Mouse (Mus musculus): ENCODE results near the gene Ece1. TPM values are rescaled to one million over a fixed set of nuclear protein-coding genes. Genes with fewer than 3 reads are reported as not detected.

The Ece1 gene
- polyA plus RNA-seq, 1 experiment: 69.9 TPM

GRCm38 (mm10) chr4:138008646-138009045 is 146.6 kb downstream of the Ece1 start:
- Histone ChIP-seq H3K27me3 (ENCODE audit: control insufficient read depth, insufficient read depth, insufficient read length) (no peaks in the 10 kb centered on the region), H3K4me2 (ENCODE audit: low read depth) (no peak overlapping the region), H3ac (ENCODE audit: control insufficient read depth, insufficient read length) (no peak overlapping the region), H3K4me3 (no peak overlapping the region), H3K79me2 (ENCODE audit: control insufficient read depth, insufficient read depth) (peaks cover 25% of the 10 kb centered on the region), H3K36me3 (ENCODE audit: control insufficient read depth, insufficient read depth) (peaks cover 3% of the 10 kb centered on the region)
- TF ChIP-seq POLR2A (IDR thresholded peaks at IDR 0.05; ENCODE audit: insufficient read length, low read depth) (no peak), POLR2AphosphoS2 (IDR thresholded peaks at IDR 0.05; ENCODE audit: insufficient read length, low read depth) (no peak), MAX (IDR thresholded peaks at IDR 0.05; ENCODE audit: low read depth) (no peak), TCF3 (IDR thresholded peaks at IDR 0.05; ENCODE audit: insufficient read length, low read depth) (no peak), CEBPB (IDR thresholded peaks at IDR 0.05; ENCODE audit: insufficient read depth, poor library complexity, severe bottlenecking) (no peak), E2F4 (IDR thresholded peaks at IDR 0.05; ENCODE audit: insufficient read depth) (no peak), REST (IDR thresholded peaks at IDR 0.05; ENCODE audit: insufficient read depth, insufficient read length) (no peak), USF1 (IDR thresholded peaks at IDR 0.05; ENCODE audit: low read depth) (no peak), SRF (IDR thresholded peaks at IDR 0.05; ENCODE audit: control insufficient read depth, insufficient read length, low read depth) (no peak), TCF12 (IDR thresholded peaks at IDR 0.05; ENCODE audit: insufficient read depth, poor library complexity, severe bottlenecking) (no peak), MYOD1 (IDR thresholded peaks at IDR 0.05; ENCODE audit: control insufficient read depth in 1 of 3, insufficient read length in 2 of 3, low read depth in 2 of 3) (no peak), MYOG (IDR thresholded peaks at IDR 0.05; ENCODE audit: control insufficient read depth in 1 of 3, insufficient read depth in 1 of 3, insufficient read length in 2 of 3, low read depth in 2 of 3) (no peak)

GRCm38 (mm10) chr4:138009786-138010502 is 147.9 kb downstream of the Ece1 start:
- Histone ChIP-seq H3K4me2 (ENCODE audit: low read depth) (no peak overlapping the region), H3K4me3 (no peak overlapping the region), H3ac (ENCODE audit: control insufficient read depth, insufficient read length) (no peak overlapping the region), H3K27me3 (ENCODE audit: control insufficient read depth, insufficient read depth, insufficient read length) (no peaks in the 10 kb centered on the region), H3K79me2 (ENCODE audit: control insufficient read depth, insufficient read depth) (peaks cover 27% of the 10 kb centered on the region), H3K36me3 (ENCODE audit: control insufficient read depth, insufficient read depth) (peaks cover 3% of the 10 kb centered on the region)
- no peak for TF ChIP-seq POLR2A (IDR thresholded peaks at IDR 0.05; ENCODE audit: insufficient read length, low read depth)
- no peak for TF ChIP-seq MAX (IDR thresholded peaks at IDR 0.05; ENCODE audit: low read depth)
- no peak for TF ChIP-seq REST (IDR thresholded peaks at IDR 0.05; ENCODE audit: insufficient read depth, insufficient read length)
- no peak for TF ChIP-seq MYOD1 (IDR thresholded peaks at IDR 0.05; ENCODE audit: control insufficient read depth in 1 of 3, insufficient read length in 2 of 3, low read depth in 2 of 3)
- no peak for TF ChIP-seq TCF3 (IDR thresholded peaks at IDR 0.05; ENCODE audit: insufficient read length, low read depth)
- TF ChIP-seq POLR2AphosphoS2 (IDR thresholded peaks at IDR 0.05; ENCODE audit: insufficient read length, low read depth): no peak
- TF ChIP-seq CEBPB (IDR thresholded peaks at IDR 0.05; ENCODE audit: insufficient read depth, poor library complexity, severe bottlenecking): no peak
- no peak for TF ChIP-seq MYOG (IDR thresholded peaks at IDR 0.05; ENCODE audit: control insufficient read depth in 1 of 3, insufficient read depth in 1 of 3, insufficient read length in 2 of 3, low read depth in 2 of 3)
- TF ChIP-seq SRF (IDR thresholded peaks at IDR 0.05; ENCODE audit: control insufficient read depth, insufficient read length, low read depth): no peak
- TF ChIP-seq TCF12 (IDR thresholded peaks at IDR 0.05; ENCODE audit: insufficient read depth, poor library complexity, severe bottlenecking): no peak
- no peak for TF ChIP-seq E2F4 (IDR thresholded peaks at IDR 0.05; ENCODE audit: insufficient read depth)
- TF ChIP-seq USF1 (IDR thresholded peaks at IDR 0.05; ENCODE audit: low read depth): no peak

- Histone ChIP-seq H3K27me3 (ENCODE audit: control insufficient read depth, insufficient read depth, insufficient read length) (no peaks in the 10 kb centered on the region), H3K4me3 (no peak overlapping the region), H3ac (ENCODE audit: control insufficient read depth, insufficient read length) (no peak overlapping the region), H3K36me3 (ENCODE audit: control insufficient read depth, insufficient read depth) (no peaks in the 10 kb centered on the region), H3K79me2 (ENCODE audit: control insufficient read depth, insufficient read depth) (peaks cover 38% of the 10 kb centered on the region), H3K4me2 (ENCODE audit: low read depth) (no peak overlapping the region)
- TF ChIP-seq SRF (IDR thresholded peaks at IDR 0.05; ENCODE audit: control insufficient read depth, insufficient read length, low read depth) (no peak), TCF12 (IDR thresholded peaks at IDR 0.05; ENCODE audit: insufficient read depth, poor library complexity, severe bottlenecking) (no peak), E2F4 (IDR thresholded peaks at IDR 0.05; ENCODE audit: insufficient read depth) (no peak), TCF3 (IDR thresholded peaks at IDR 0.05; ENCODE audit: insufficient read length, low read depth) (no peak), MYOD1 (IDR thresholded peaks at IDR 0.05; ENCODE audit: control insufficient read depth in 1 of 3, insufficient read length in 2 of 3, low read depth in 2 of 3) (no peak), USF1 (IDR thresholded peaks at IDR 0.05; ENCODE audit: low read depth) (no peak), REST (IDR thresholded peaks at IDR 0.05; ENCODE audit: insufficient read depth, insufficient read length) (no peak), CEBPB (IDR thresholded peaks at IDR 0.05; ENCODE audit: insufficient read depth, poor library complexity, severe bottlenecking) (no peak), POLR2AphosphoS2 (IDR thresholded peaks at IDR 0.05; ENCODE audit: insufficient read length, low read depth) (no peak), MAX (IDR thresholded peaks at IDR 0.05; ENCODE audit: low read depth) (no peak), MYOG (IDR thresholded peaks at IDR 0.05; ENCODE audit: control insufficient read depth in 1 of 3, insufficient read depth in 1 of 3, insufficient read length in 2 of 3, low read depth in 2 of 3) (no peak), POLR2A (IDR thresholded peaks at IDR 0.05; ENCODE audit: insufficient read length, low read depth) (no peak)
Observed at GRCm38 (mm10) chr4:138013723-138014479, 151.9 kb downstream of the Ece1 start.

Other genes with a start within 250 kb of the Ece1 start
- 1.3 TPM for gene Rap1gap, start 197.5 kb upstream of the Ece1 start, polyA plus RNA-seq (2012; fragmentation: generic; extraction: Trizol)
- 0.07 TPM for gene Alpl, start 65.9 kb upstream of the Ece1 start, polyA plus RNA-seq (2012; fragmentation: generic; extraction: Trizol)
- 32.9 TPM for gene Eif4g3, start 130.8 kb downstream of the Ece1 start, polyA plus RNA-seq (2012; fragmentation: generic; extraction: Trizol)

All from myocyte (in vitro differentiated cells).